ENCODE assay signal across 7 mouse cellular contexts in genomic region chr4:109657021-109657850, GRCm38 (mm10). TPM values are rescaled to one million over a fixed set of nuclear protein-coding genes. Genes with fewer than 3 reads are reported as not detected.
A peak's percentile ranks its signal among the peaks of the same experiment; 100 is the strongest.
DNase-seq lines count a peak whose midpoint lies in the region; TF ChIP-seq lines count a peak whose summit lies in the region.

No protein-coding gene starts in this region.

- H3K27me3 ChIP-seq in midbrain, embryonic 10.5 days (ENCODE audit: low read depth, poor library complexity, severe bottlenecking): peaks cover 100% of the 10 kb centered on the region

- peak overlapping the region; percentile 58 to 59 for H3K4me3 ChIP-seq in ES-E14 (ENCODE audit: insufficient read depth in 1 of 2, low read depth in 1 of 2, low read length in 2 of 2, poor library complexity in 1 of 2, severe bottlenecking in 1 of 2)
- peak overlapping the region; percentile 53 for H3K4me3 ChIP-seq in embryonic fibroblast, embryonic 13.5 days (ENCODE audit: insufficient read depth, low read length)
- H3K4me3 ChIP-seq in midbrain, embryonic 10.5 days: peak overlapping the region; percentile 45

- TF ChIP-seq CTCF in embryonic fibroblast, embryonic 13.5 days (IDR thresholded peaks at IDR 0.05; ENCODE audit: borderline replicate concordance, insufficient read depth, low read length): no peak

- no peak for TF ChIP-seq POLR2A in embryonic fibroblast, embryonic 13.5 days (IDR thresholded peaks at IDR 0.05; ENCODE audit: low read depth, low read length)

- DNase-seq in ES-E14 (ENCODE audit: low read depth, low spot score): peak; percentile 21
- peak; percentile 72 to 74 for DNase-seq in adrenal gland, postnatal 36 days
- peak; percentile 69 to 71 for DNase-seq in heart, postnatal 14 days
- peak; percentile 49 to 74 for DNase-seq in kidney, postnatal 36 days
- peak; percentile 74 for DNase-seq in midbrain, embryonic 10.5 days (ENCODE audit: low spot score)
- peak; percentile 8 to 14 for DNase-seq in spleen, postnatal 14 days (ENCODE audit: low spot score in 2 of 2)

- in situ Hi-C loops in ES-E14 (cut with MboI; ENCODE audit: low sequenced_read_pairs in 2 of 2, unreplicated experiment in 2 of 2): loop anchor here (5.0 kb wide), 2 partner anchors 320 to 325 kb away; partner anchors contain the start of gene Dmrta2 (in 1 of the 2)

- H3K9ac ChIP-seq in ES-E14 (ENCODE audit: insufficient read depth, low read depth, low read length, poor library complexity, severe bottlenecking): 0 out of 2 replicates have a peak overlapping the region, but pooled peaks have one; percentile 9

- H3K9me3 ChIP-seq in ES-E14 (ENCODE audit: control insufficient read depth, insufficient read depth, low read depth, low read length): no peaks in the 10 kb centered on the region
- H3K9me3 ChIP-seq in midbrain, embryonic 10.5 days (replicated peaks): no peaks in the 10 kb centered on the region

- H3K36me3 ChIP-seq in ES-E14 (ENCODE audit: control insufficient read depth, insufficient read depth, low read length, poor library complexity, severe bottlenecking): no peaks in the 10 kb centered on the region
- H3K36me3 ChIP-seq in midbrain, embryonic 10.5 days: no peaks in the 10 kb centered on the region

- no peaks in the 10 kb centered on the region for H3K4me1 ChIP-seq in ES-E14 (ENCODE audit: control insufficient read depth in 2 of 2, insufficient read depth in 2 of 2, low read length in 2 of 2, poor library complexity in 1 of 2)
- peaks cover 3% of the 10 kb centered on the region; the same call in 1 of the 2 replicates for H3K4me1 ChIP-seq in embryonic fibroblast, embryonic 13.5 days (ENCODE audit: control insufficient read depth, insufficient read depth, low read length)
- peaks cover 12% of the 10 kb centered on the region for H3K4me1 ChIP-seq in midbrain, embryonic 10.5 days

- H3K27ac ChIP-seq in ES-E14 (ENCODE audit: insufficient read depth, low read depth, low read length, poor library complexity, severe bottlenecking): no peak overlapping the region
- H3K27ac ChIP-seq in embryonic fibroblast, embryonic 13.5 days (ENCODE audit: insufficient read depth, low read length): no peak overlapping the region
- no peak overlapping the region; the same call in 1 of the 2 replicates for H3K27ac ChIP-seq in midbrain, embryonic 10.5 days (replicated peaks)

- WGBS in midbrain, embryonic 10.5 days: under 1% methylated on average over 53 of the region's 53 CpGs

- intact Hi-C loops in heart, postnatal 14 days (cut with DNase I): no loop called here

TF ChIP-seq in ES-E14, 5 proteins besides CTCF, POLR2A, EP300 and RAD21:
- TF ChIP-seq ZNF384 (IDR thresholded peaks at IDR 0.05; ENCODE audit: low read depth, low read length) (no peak), HCFC1 (IDR thresholded peaks at IDR 0.05; ENCODE audit: borderline replicate concordance, insufficient read depth, low read length) (0 out of 2 replicates have a peak, but pooled peaks have one; percentile 18)
TF ChIP-seq in ES-E14: peak in this region for 1.

RNA-seq across cellular contexts. Expression of gene Cdkn2c, which starts 9.8 kb away (rescaled TPM):
- 0.74 and 1.3 TPM in 2 replicates for total RNA-seq in ES-E14 (2012; rRNA removed)
- total RNA-seq in adrenal gland, postnatal 36 days (2021): 10 to 100 TPM; 45.9 to 53.2 TPM
- 14.4 and 21.7 TPM in 2 replicates for polyA plus RNA-seq in embryonic fibroblast, embryonic 13.5 days (2011; ENCODE audit: insufficient read length, low read depth, missing spikeins)
- total RNA-seq in heart, postnatal 14 days (2021): 10 to 100 TPM; 19.5 to 23.6 TPM
- polyA plus RNA-seq in midbrain, embryonic 10.5 days (2016; fragmentation: Nextera tagmentation; extraction: Ambion mirVana): 4.0 and 4.1 TPM in 2 replicates

RNA-seq across cellular contexts. Expression of gene Faf1, which starts 19.2 kb away (rescaled TPM):
- total RNA-seq in ES-E14 (2012; rRNA removed): 45.3 and 52.3 TPM in 2 replicates
- total RNA-seq in adrenal gland, postnatal 36 days (2021): 10 to 100 TPM; 29.9 to 30.3 TPM
- polyA plus RNA-seq in embryonic fibroblast, embryonic 13.5 days (2011; ENCODE audit: insufficient read length, low read depth, missing spikeins): 46.9 and 58.8 TPM in 2 replicates
- 10 to 100 TPM; 29.8 to 30.6 TPM for total RNA-seq in heart, postnatal 14 days (2021)
- polyA plus RNA-seq in midbrain, embryonic 10.5 days (2016; fragmentation: Nextera tagmentation; extraction: Ambion mirVana): 28.7 and 30.5 TPM in 2 replicates

Comparison
In these comparisons a context has a peak if more than half of its experiments do, and no peak if none do; other contexts are left out.
1. DNase-seq: peak in every context shown above with its lines; median percentile 74 in midbrain, embryonic 10.5 days; 73 in adrenal gland, postnatal 36 days; 70 in heart, postnatal 14 days; 62 in kidney, postnatal 36 days; 21 in ES-E14; 11 in spleen, postnatal 14 days.